11 mouse cellular contexts compared by ENCODE assay signal in the genomic region with DNA sequence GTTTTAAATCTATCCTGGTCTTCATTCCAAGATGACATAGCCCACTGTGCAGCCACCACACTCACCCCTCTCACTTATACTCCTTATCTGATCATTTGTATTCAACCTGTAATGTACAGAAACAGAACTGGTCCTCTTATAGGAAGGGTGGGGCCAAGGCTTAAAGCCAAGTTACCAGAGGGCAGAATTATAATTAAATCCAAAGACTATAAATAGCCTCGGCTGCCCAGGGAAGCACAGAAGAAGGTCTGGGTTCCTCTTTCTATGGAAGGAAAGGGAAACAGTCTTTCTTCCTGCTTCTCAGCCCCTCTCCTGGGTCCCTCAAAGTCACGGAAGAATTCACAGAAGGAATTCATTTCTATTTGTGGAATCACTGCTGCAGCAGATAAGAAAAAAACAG. TPM values are rescaled to one million over a fixed set of nuclear protein-coding genes. Genes with fewer than 3 reads are reported as not detected.
DNase-seq lines count a peak whose midpoint lies in the region; ATAC-seq and TF ChIP-seq lines count a peak whose summit lies in the region.
"Had no signal": no experiment of that assay in that cellular context is flagged by ENCODE, and none has a peak within 500 bp of the region (broad histone marks: within the 10 kb centered on the region; RNA-seq: fewer than 3 reads in every experiment).

No protein-coding gene starts in this region.

- peak overlapping the region; percentile 27; the same call in 1 of the 2 replicates for H3K4me2 ChIP-seq in lung, embryonic 14.5 days
- peak overlapping the region; percentile 41 for H3K4me2 ChIP-seq in embryonic facial prominence, embryonic 15.5 days (replicated peaks)
- H3K4me2 ChIP-seq in intestine, postnatal 0 days (replicated peaks; ENCODE audit: low read depth) = peak overlapping the region; percentile 4; the same call in 1 of the 2 replicates
- no peak overlapping the region for H3K4me2 ChIP-seq in forebrain, embryonic 12.5 days
- H3K4me2 ChIP-seq: hindbrain, embryonic 15.5 days had no signal

- WGBS in lung, embryonic 14.5 days = 16% methylated on average over 2 of the region's 2 CpGs
- WGBS in embryonic facial prominence, embryonic 15.5 days = 2% methylated on average over 2 of the region's 2 CpGs
- WGBS in intestine, postnatal 0 days = 28% methylated on average over 2 of the region's 2 CpGs
- WGBS in forebrain, embryonic 12.5 days = 52% methylated on average over 2 of the region's 2 CpGs

- no peak overlapping the region for H3K4me3 ChIP-seq in lung, embryonic 14.5 days (ENCODE audit: low read depth, low read length)
- peak overlapping the region; percentile 20 for H3K4me3 ChIP-seq in embryonic facial prominence, embryonic 15.5 days (replicated peaks)
- H3K4me3 ChIP-seq in intestine, postnatal 0 days (ENCODE audit: low read depth, low read length) = no peak overlapping the region
- H3K4me3 ChIP-seq in forebrain, embryonic 12.5 days (replicated peaks) = no peak overlapping the region
- H3K4me3 ChIP-seq: erythroblast, embryonic 14.5 days; hindbrain, embryonic 15.5 days had no signal

- no peak overlapping the region for H3K9ac ChIP-seq in lung, embryonic 14.5 days
- H3K9ac ChIP-seq in embryonic facial prominence, embryonic 15.5 days = no peak overlapping the region
- H3K9ac ChIP-seq in intestine, postnatal 0 days (ENCODE audit: low read depth, low read length) = no peak overlapping the region
- no peak overlapping the region for H3K9ac ChIP-seq in forebrain, embryonic 12.5 days
- H3K9ac ChIP-seq: hindbrain, embryonic 15.5 days; liver, embryonic 14.5 days had no signal

- TF ChIP-seq CTCF in lung, embryonic 14.5 days (IDR thresholded peaks at IDR 0.05; ENCODE audit: low read depth) = no peak
- TF ChIP-seq CTCF in intestine, postnatal 0 days (IDR thresholded peaks at IDR 0.05; ENCODE audit: low read depth) = no peak

- peak overlapping the region; percentile 9; the same call in 1 of the 2 replicates for H3K27ac ChIP-seq in lung, embryonic 14.5 days (ENCODE audit: low read depth)
- H3K27ac ChIP-seq in embryonic facial prominence, embryonic 15.5 days (replicated peaks) = peak overlapping the region; percentile 75
- no peak overlapping the region for H3K27ac ChIP-seq in intestine, postnatal 0 days (ENCODE audit: low read depth, low read length)
- H3K27ac ChIP-seq in forebrain, embryonic 12.5 days = no peak overlapping the region
- H3K27ac ChIP-seq: hindbrain, embryonic 15.5 days; liver, embryonic 14.5 days had no signal

- H3K4me1 ChIP-seq in lung, embryonic 14.5 days (ENCODE audit: insufficient read depth) = no peaks in the 10 kb centered on the region
- H3K4me1 ChIP-seq in embryonic facial prominence, embryonic 15.5 days = peaks cover 20% of the 10 kb centered on the region
- no peaks in the 10 kb centered on the region for H3K4me1 ChIP-seq in intestine, postnatal 0 days (replicated peaks; ENCODE audit: control insufficient read depth, insufficient read depth, low read length)
- H3K4me1 ChIP-seq in forebrain, embryonic 12.5 days = 0 out of 2 replicates have a peak, but pooled peaks cover 3% of the 10 kb centered on the region
- H3K4me1 ChIP-seq: hindbrain, embryonic 15.5 days had no signal

- no peaks in the 10 kb centered on the region for H3K9me3 ChIP-seq in lung, embryonic 14.5 days (ENCODE audit: low read depth, low read length)
- no peaks in the 10 kb centered on the region for H3K9me3 ChIP-seq in embryonic facial prominence, embryonic 15.5 days (replicated peaks)
- H3K9me3 ChIP-seq in intestine, postnatal 0 days (ENCODE audit: control insufficient read depth) = no peaks in the 10 kb centered on the region
- H3K9me3 ChIP-seq in forebrain, embryonic 12.5 days = no peaks in the 10 kb centered on the region
- H3K9me3 ChIP-seq: hindbrain, embryonic 15.5 days had no signal

- ATAC-seq in lung, embryonic 14.5 days (ENCODE audit: insufficient read depth) = no peak
- ATAC-seq in embryonic facial prominence, embryonic 15.5 days (ENCODE audit: insufficient number of reproducible peaks, low FRiP score, low TSS enrichment, low read depth) = 0 out of 2 replicates have a peak, but pooled peaks have one; percentile 34
- no peak for ATAC-seq in intestine, postnatal 0 days
- peak; percentile 55; the same call in 1 of the 2 replicates for ATAC-seq in monocyte, adult 5-6 weeks (replicated peaks; ENCODE audit: insufficient number of reproducible peaks, low FRiP score, low TSS enrichment, poor library complexity, severe bottlenecking)
- ATAC-seq in forebrain, embryonic 12.5 days (ENCODE audit: low FRiP score) = no peak

- peak; percentile 42 for DNase-seq in lung, embryonic 14.5 days
- DNase-seq in lung, postnatal 10 days = no peak
- no peak for DNase-seq in right cerebral cortex, postnatal 25 days
- no peak for DNase-seq in thymus, postnatal 25 days

- H3K36me3 ChIP-seq in lung, embryonic 14.5 days (ENCODE audit: insufficient read depth) = no peaks in the 10 kb centered on the region
- H3K36me3 ChIP-seq in embryonic facial prominence, embryonic 15.5 days = no peaks in the 10 kb centered on the region
- no peaks in the 10 kb centered on the region for H3K36me3 ChIP-seq in intestine, postnatal 0 days (ENCODE audit: control insufficient read depth, insufficient read depth)
- no peaks in the 10 kb centered on the region for H3K36me3 ChIP-seq in forebrain, embryonic 12.5 days (replicated peaks)
- H3K36me3 ChIP-seq: hindbrain, embryonic 15.5 days had no signal

- H3K27me3 ChIP-seq in lung, embryonic 14.5 days (ENCODE audit: insufficient read depth, low read length) = no peaks in the 10 kb centered on the region
- H3K27me3 ChIP-seq in embryonic facial prominence, embryonic 15.5 days = no peaks in the 10 kb centered on the region
- no peaks in the 10 kb centered on the region for H3K27me3 ChIP-seq in intestine, postnatal 0 days (replicated peaks; ENCODE audit: control insufficient read depth, insufficient read depth, low read length)
- peaks cover 9% of the 10 kb centered on the region for H3K27me3 ChIP-seq in forebrain, embryonic 12.5 days

RNA-seq across cellular contexts. Expression of gene Gucy2e, which starts 8.8 kb away (rescaled TPM):
- polyA plus RNA-seq in lung, embryonic 14.5 days (2014; fragmentation: Nextera tagmentation; extraction: Ambion mirVana) = not detected in 2 replicates
- polyA plus RNA-seq in embryonic facial prominence, embryonic 15.5 days (2015; fragmentation: Nextera tagmentation; extraction: Ambion mirVana) = 0.41 and 0.53 TPM in 2 replicates
- 0.03 TPM in 1 of 2 replicates, not detected in the other for polyA plus RNA-seq in intestine, postnatal 0 days (2015; fragmentation: Nextera tagmentation; extraction: Ambion mirVana)
- total RNA-seq in monocyte, adult 5-6 weeks (2017) = 0.32 TPM in 1 of 3 replicates, not detected in the others
- 0.17 and 0.19 TPM in 2 replicates for polyA plus RNA-seq in forebrain, embryonic 12.5 days (2016; fragmentation: Nextera tagmentation; extraction: Ambion mirVana)
- polyA plus RNA-seq: erythroblast, embryonic 14.5 days; liver, embryonic 14.5 days had no signal

RNA-seq across cellular contexts. Expression of gene Alox8, which starts 48.0 kb away (rescaled TPM):
- polyA plus RNA-seq in lung, embryonic 14.5 days (2014; fragmentation: Nextera tagmentation; extraction: Ambion mirVana) = not detected in 2 replicates
- 0.27 and 0.88 TPM in 2 replicates for polyA plus RNA-seq in embryonic facial prominence, embryonic 15.5 days (2015; fragmentation: Nextera tagmentation; extraction: Ambion mirVana)
- polyA plus RNA-seq in intestine, postnatal 0 days (2015; fragmentation: Nextera tagmentation; extraction: Ambion mirVana) = not detected in 2 replicates
- 1.4 to 2.3 TPM (median 1.5 TPM) in 3 replicates for total RNA-seq in monocyte, adult 5-6 weeks (2017)
- not detected in 2 replicates for polyA plus RNA-seq in forebrain, embryonic 12.5 days (2016; fragmentation: Nextera tagmentation; extraction: Ambion mirVana)
- polyA plus RNA-seq: erythroblast, embryonic 14.5 days had no signal

Comparison
In these comparisons a context has a peak if more than half of its experiments do, and no peak if none do; other contexts are left out.
1. ATAC-seq: peak in embryonic facial prominence, embryonic 15.5 days (single experiment) and monocyte, adult 5-6 weeks (single experiment); none in lung, embryonic 14.5 days (single experiment), intestine, postnatal 0 days (single experiment) and forebrain, embryonic 12.5 days (single experiment).
2. H3K27ac ChIP-seq: peak in lung, embryonic 14.5 days (single experiment) and embryonic facial prominence, embryonic 15.5 days (single experiment); none in intestine, postnatal 0 days (single experiment) and forebrain, embryonic 12.5 days (single experiment).